Mouse (Mus musculus) layer of hippocampus, postnatal 36 days (tissue): ENCODE measurements at regions not wholly inside any gene's neighbourhood (a gene's known extent, or its start where the extent isn't known, plus 50 kb on each side); places are given as distances from the start of the nearest gene placed in this dataset.

Experiments used
- DNase-seq, 2 experiments: peaks; one replicate each; pipeline ENCODE4 v3.0.0; 2022

DNA sequence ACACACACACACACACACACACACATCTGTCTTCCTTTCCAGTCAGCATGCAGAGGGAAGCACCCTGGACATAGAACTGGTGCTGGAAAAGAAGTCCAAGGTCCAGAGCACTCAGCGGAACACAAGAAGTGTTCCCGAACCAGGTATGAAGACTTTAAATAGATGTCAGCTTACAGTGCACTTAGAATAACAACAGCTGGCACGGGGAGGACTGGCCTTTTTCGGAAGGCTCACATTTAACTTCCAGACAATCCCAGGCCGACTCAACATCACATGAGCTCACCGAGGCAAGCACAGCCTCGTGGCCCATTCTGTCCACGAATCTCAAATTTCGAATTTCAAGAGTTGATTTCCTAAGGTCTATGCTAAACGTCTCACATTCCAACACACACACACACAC, 70.9 kb upstream of the Slc25a33 start:
- no peak for DNase-seq

DNA sequence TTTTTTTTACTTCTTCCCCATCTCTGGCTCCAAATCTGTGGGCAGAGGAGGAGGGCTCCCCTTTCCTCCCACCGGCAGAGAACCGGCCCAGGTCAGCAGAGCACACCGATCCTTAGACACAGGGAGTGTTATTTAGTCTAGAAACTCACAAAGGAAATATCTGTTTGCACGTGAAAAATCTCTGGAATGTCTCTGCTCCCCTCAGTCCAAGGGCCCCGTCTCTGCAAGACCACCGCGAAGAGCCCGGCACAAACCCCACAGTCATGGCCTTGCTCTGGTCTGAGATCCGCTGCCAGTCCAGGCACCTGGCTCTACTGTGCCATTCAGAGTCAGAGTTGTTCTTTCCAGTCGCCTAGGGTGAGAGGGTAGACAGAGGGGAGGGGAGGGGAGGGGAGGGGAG, 69.7 kb upstream of the Slc25a33 start:
- DNase-seq, result no peak

DNA sequence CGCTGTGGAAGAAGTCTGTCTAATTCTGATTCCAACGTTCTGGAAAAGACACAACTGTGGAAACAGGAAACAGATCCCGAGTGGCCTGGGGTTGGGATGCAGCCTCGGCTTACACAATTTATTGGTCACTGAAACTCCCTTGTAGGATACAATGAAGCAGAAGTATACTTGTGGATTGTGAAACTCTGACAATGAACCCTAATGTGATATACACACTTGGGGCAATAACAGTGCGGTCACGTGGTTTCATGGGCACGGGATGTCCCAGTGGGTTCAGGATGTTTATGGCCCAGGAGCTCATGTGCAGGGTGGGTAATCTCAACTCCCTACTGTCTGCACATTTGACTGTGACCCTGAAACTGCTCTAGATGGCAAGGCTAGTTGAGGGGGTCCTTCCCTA, 68.8 kb upstream of the Slc25a33 start:
- DNase-seq, result no peak

DNA sequence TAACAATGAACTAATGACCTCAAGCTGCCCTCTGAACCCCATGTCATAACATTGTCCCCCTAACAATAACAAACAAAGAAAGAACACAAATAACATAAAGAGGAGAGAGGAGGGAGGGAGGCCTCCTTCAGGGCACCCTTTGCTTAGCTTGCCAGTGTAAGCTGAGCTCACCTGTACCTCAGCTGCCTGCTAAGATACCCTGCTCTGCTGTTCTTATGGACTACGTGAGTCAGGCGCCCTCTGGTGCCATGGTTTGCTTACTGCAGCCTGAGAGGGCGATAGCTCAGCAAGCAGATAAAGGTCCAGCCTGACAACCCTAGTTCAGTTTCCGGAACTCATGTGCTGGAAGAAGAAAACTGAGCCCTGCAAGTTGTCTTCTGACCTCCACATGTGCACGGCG, 67.8 kb upstream of the Slc25a33 start:
- DNase-seq, result no peak

DNA sequence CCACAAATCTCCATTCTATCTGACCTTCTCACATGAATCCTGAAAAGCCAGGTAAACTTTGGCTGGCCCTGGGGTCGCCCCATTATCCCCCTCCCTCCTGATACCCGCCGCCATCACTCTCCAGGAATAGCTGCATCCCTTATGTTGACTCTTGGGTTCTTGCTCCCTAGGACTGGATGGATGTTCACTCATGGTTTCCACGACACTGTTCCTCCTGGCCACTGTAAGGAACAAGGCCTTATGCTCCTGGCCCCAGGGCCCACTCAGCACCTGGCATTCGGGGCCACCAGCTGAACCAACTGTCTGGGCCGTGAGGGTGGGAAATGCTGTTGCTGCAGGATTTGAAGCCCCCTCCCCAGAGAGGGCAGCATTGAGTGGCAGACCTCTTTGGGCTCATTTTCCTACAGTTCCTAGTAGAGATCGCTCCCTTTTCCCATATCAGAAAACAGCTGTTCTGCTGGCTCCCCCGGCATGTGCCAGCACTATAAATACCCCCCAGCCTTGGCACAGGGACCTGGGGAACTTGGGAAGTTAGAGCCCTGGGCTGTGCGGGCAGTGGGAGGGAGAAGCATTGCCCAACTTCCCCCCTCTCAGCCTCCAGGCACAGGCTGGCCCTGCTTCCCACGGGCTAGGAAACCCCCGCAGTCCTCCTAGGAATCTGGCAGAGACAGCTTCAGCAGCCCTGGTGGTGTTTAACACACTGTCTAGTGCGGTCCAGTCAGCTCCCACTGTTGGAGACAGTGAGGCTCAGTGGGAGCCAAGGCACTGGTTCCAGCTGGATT, 66.6 kb upstream of the Slc25a33 start:
- DNase-seq, result peak; percentile 76 to 81

DNA sequence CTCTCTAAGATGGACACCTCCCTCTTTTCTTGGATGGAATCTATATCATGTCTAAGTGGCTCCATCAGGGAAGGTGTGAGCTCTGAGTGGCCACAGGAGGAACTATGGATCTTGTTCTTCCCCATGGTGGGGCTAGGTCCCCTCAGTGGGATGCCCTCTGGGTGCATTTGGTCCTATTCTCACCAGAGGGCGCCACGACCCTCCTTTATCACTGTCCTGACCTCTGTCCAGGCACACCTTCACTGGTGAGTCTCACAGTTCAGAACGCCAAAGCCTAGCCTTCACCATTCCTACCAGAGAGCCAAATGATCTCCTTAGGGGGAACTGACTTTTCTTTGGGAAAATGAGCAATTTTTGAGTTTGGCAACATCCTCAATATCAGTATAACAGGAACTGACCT, 64.6 kb upstream of the Slc25a33 start:
- no peak for DNase-seq

DNA sequence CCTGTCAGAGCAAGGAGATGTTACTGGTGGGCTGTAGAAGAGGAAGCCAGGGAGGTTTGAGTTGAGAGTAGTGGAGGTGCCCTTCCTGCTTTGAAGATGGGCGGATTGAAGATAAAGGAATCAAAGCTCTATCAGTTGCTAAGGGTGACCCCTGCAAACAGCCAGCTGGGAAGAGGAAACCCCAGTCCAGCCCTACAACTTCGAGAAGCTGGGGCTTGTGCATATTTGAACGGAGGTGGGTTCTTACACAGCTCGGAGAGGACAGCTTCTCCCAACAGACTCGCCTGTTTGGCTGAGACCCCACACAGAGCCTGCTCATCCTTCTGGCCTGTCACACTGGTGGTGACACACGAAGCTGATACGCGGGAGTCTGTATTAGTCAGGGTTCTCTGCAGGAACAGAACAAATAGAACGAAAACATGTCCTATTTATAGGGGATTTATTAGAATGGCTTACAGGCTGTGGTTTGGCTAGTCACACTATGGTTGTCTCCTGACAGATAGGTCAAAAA, 60.6 kb upstream of the Slc25a33 start:
- peak; percentile 41 to 55 for DNase-seq

DNA sequence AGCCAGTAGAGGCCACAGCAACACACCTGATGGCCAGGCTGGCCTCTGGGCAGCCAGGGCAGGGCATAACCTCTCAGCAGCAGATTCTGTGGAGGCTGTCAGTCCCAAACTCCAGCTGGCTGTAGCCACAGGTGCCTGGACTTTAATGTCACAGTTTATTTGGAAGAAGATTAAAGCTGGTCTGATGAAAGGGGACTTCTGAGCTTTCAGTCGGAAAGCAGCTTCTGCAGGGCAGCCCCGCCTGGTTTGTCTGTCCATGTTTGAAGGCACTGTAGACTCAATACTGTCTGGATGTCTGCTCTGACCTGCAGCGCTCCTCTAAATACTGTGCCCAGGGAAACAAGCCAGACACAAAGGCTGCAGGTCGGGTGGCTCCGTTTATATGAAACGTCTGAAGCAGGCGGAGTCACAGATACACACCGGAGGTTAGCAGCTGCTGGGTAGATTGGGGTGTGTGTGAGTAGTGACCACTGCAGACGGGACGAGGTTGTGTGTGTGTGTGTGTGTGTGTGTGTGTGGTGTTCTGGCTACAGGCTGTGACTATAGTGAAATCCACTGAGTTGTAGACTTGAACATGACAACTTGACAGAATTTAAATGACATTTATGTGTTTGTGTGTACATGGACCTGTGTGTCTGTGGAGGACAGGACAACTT, 58.5 kb upstream of the Slc25a33 start:
- no peak for DNase-seq

DNA sequence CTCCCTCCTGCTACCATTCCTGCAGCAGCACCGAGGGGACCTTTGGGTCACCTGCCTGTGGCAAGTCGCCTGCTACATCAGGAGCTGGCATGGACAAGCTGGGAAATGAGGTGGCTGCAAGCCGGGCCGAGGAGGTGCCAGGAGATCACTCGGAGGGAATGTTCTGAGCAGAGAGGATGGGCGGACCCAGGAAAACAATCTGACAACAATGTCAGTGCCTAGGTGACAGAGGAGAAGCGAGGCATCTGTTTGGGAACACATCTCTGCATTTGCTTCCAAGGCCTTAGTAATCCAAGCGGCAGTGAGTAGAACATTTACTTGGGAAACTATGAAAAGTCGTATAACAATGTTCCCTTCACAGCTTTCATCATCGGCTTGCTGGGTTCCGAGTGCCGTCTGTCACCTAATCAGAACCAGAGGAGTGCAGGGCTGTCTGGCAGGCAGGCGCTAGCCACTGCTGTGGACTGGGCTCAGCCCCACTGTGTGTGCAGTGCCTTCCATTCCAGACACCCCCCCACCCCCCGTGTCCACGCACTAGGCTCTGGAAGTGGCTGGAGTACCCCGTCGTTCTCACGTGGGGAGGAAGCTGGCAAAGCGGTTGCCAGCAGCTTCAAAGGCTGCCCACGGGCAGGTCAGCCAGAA, 56.6 kb upstream of the Slc25a33 start:
- DNase-seq, result no peak

DNA sequence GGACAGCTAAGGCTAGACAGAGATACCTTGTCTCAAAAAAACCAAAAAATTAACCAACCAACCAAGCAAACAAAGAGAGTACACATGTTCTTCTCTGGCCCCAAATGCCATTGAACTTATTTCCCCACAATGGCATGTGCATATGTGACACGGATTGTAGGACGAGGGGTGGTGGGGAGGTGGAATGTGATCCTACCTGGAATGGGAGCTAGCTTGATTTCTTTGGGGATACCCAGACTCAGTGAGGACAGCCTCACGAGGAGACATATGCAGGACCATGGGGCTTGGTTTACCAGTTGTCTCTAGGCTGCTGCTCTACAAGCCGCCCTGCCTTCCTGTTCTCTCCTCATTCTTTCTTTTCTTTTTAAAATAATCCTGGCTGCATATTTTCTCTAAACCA, 55.9 kb upstream of the Slc25a33 start:
- DNase-seq, result no peak

DNA sequence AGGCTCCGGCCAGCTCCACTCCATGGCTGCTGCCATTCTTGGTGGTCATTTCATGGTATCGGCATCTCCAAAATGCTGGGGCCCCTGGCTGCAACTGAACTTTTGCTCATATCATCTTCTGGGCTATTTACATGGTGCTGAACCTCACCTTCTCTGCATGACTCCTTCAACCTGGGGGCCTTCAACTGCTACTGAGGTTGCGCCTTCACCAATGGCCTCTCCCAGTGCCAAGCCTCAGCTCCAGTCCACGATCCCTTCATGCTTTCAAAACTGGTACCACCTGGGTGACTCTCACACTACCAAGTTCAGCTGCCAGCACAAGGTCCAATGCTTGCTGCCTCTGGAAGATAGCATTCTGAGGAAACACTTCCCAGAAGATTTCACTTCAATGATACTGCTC, 53.7 kb upstream of the Slc25a33 start:
- no peak for DNase-seq
